In the genomic region with DNA sequence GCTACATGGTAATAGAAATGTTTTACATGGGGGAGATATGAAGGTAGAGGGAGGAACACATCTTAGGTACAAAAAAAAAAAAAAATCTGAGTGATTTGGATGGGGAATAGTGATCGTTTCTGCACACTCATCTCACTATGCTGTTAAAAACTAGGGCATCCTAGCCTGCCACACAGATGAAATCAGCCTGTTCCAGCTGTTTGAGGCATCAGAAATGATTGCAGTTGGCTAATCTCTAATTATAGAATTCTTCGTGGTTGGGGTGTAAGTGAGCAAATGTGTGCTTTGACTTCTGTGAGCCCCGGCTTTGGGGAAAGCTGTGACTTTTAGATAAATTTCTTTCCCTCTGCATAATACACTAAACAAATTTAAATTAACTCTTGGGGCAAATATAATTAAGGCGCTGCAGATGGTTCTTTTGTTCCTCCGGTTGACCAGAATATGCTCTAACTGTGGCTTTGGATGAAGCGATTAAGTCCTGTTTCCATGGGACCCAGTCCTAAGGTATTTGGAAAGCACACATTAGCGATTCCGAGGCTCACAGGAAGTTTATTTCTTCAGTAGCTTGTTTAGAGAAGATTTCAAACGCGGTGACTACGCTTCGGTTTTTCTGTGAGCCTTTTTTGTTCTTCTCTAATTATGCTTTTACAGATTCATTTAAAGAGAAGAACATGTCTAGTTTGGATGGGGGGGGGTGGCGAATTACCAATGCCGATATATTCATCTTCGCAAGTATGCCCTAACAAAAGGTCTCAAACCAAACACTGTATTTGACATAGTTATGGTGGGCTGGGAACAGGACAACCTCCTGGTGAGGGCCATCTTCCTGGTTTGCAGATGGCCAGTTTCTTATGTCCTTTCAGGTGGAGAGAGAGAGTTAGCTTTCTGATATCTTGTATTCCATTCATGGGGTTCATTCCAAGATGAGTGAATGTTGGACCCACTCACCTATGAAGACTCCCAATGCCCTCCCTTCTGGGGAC, we compare ENCODE assay signal across 17 mouse cellular contexts. TPM values are rescaled to one million over a fixed set of nuclear protein-coding genes. Genes with fewer than 3 reads are reported as not detected.
A peak's percentile ranks its signal among the peaks of the same experiment; 100 is the strongest.
DNase-seq lines count a peak whose midpoint lies in the region; ATAC-seq lines count a peak whose summit lies in the region.
"Had no signal": no experiment of that assay in that cellular context is flagged by ENCODE, and none has a peak within 500 bp of the region (broad histone marks: within the 10 kb centered on the region; RNA-seq: fewer than 3 reads in every experiment).

No protein-coding gene starts in this region.

- peak; percentile 90 for ATAC-seq in midbrain, embryonic 13.5 days
- ATAC-seq: intestine, embryonic 15.5 days; Patski had no signal

- WGBS in hindbrain, embryonic 10.5 days = 70% methylated on average over 15 of the region's 15 CpGs
- 25% methylated on average over 15 of the region's 15 CpGs for WGBS in midbrain, embryonic 13.5 days

- H3K4me1 ChIP-seq in hindbrain, embryonic 10.5 days (replicated peaks) = peaks cover 13% of the 10 kb centered on the region
- peaks cover 14% of the 10 kb centered on the region for H3K4me1 ChIP-seq in midbrain, embryonic 13.5 days (replicated peaks)
- H3K4me1 ChIP-seq: intestine, embryonic 15.5 days; limb, embryonic 12.5 days; megakaryocyte, embryonic 14.5 days had no signal

- no peak overlapping the region for H3K9ac ChIP-seq in midbrain, embryonic 13.5 days (replicated peaks)
- H3K9ac ChIP-seq: intestine, embryonic 15.5 days; limb, embryonic 12.5 days had no signal

- peak overlapping the region; percentile 45; the same call in 1 of the 2 replicates for H3K27ac ChIP-seq in hindbrain, embryonic 10.5 days
- H3K27ac ChIP-seq in midbrain, embryonic 13.5 days = peak overlapping the region; percentile 64
- H3K27ac ChIP-seq: intestine, embryonic 15.5 days; limb, embryonic 12.5 days; stomach, postnatal 0 days had no signal

- H3K27me3 ChIP-seq in hindbrain, embryonic 10.5 days (ENCODE audit: insufficient read depth, poor library complexity, severe bottlenecking) = no peaks in the 10 kb centered on the region
- no peaks in the 10 kb centered on the region for H3K27me3 ChIP-seq in midbrain, embryonic 13.5 days
- H3K27me3 ChIP-seq: intestine, embryonic 15.5 days; limb, embryonic 12.5 days; megakaryocyte, embryonic 14.5 days; Patski had no signal

- peak; percentile 18 for DNase-seq in lung, postnatal 25 days (ENCODE audit: low spot score)
- DNase-seq in lung, postnatal 4 days = no peak
- no peak for DNase-seq in hindbrain, embryonic 10.5 days (ENCODE audit: low spot score)
- peak; percentile 63 for DNase-seq in retina, postnatal 1 day
- no peak for DNase-seq in adrenal gland, postnatal 10 days
- DNase-seq in adrenal gland, postnatal 36 days = no peak
- DNase-seq in adrenal gland, postnatal 25 days = no peak
- DNase-seq: cerebellum, adult 11-12 months; kidney, postnatal 10 days; spleen, adult 18-20 months had no signal

- H3K4me2 ChIP-seq in midbrain, embryonic 13.5 days (replicated peaks) = peak overlapping the region; percentile 30
- H3K4me2 ChIP-seq: intestine, embryonic 15.5 days; limb, embryonic 12.5 days had no signal

- no peaks in the 10 kb centered on the region for H3K9me3 ChIP-seq in hindbrain, embryonic 10.5 days
- H3K9me3 ChIP-seq in midbrain, embryonic 13.5 days = no peaks in the 10 kb centered on the region
- H3K9me3 ChIP-seq: intestine, embryonic 15.5 days; limb, embryonic 12.5 days had no signal

- H3K36me3 ChIP-seq in hindbrain, embryonic 10.5 days = no peaks in the 10 kb centered on the region
- no peaks in the 10 kb centered on the region for H3K36me3 ChIP-seq in midbrain, embryonic 13.5 days
- H3K36me3 ChIP-seq: intestine, embryonic 15.5 days; limb, embryonic 12.5 days had no signal

- no peak overlapping the region for H3K4me3 ChIP-seq in hindbrain, embryonic 10.5 days
- no peak overlapping the region for H3K4me3 ChIP-seq in midbrain, embryonic 13.5 days (replicated peaks)
- H3K4me3 ChIP-seq: intestine, embryonic 15.5 days; limb, embryonic 12.5 days; megakaryocyte, embryonic 14.5 days had no signal

RNA-seq across cellular contexts. Expression of a gene that starts 20.7 kb away (rescaled TPM):
- 9.6 and 13.7 TPM in 2 replicates for polyA plus RNA-seq in hindbrain, embryonic 10.5 days (2016; fragmentation: Nextera tagmentation; extraction: Ambion mirVana)
- 31.1 and 31.5 TPM in 2 replicates for polyA plus RNA-seq in midbrain, embryonic 13.5 days (2015; fragmentation: Nextera tagmentation; extraction: Ambion mirVana)
- 10 to 100 TPM; 13.2 to 16.2 TPM for total RNA-seq in adrenal gland, postnatal 10 days (2021)
- 10 to 100 TPM; 15.2 to 26.3 TPM for total RNA-seq in adrenal gland, postnatal 36 days (2021)
- total RNA-seq in adrenal gland, postnatal 25 days (2021) = 16.9 and 17.5 TPM in 2 replicates
- total RNA-seq: granulocyte monocyte progenitor cell, adult 5-6 weeks had no signal

Comparison
In these comparisons a context has a peak if more than half of its experiments do, and no peak if none do; other contexts are left out.
1. DNase-seq: peak in lung, postnatal 25 days (single experiment) and retina, postnatal 1 day (single experiment); none in lung, postnatal 4 days (0 of 2), hindbrain, embryonic 10.5 days (single experiment), adrenal gland, postnatal 10 days (single experiment), adrenal gland, postnatal 36 days (0 of 2) and adrenal gland, postnatal 25 days (single experiment).